Mouse (Mus musculus) midbrain, postnatal 0 days (tissue): Measurements from ENCODE around the gene Smco2. TPM values are rescaled to one million over a fixed set of nuclear protein-coding genes. Genes with fewer than 3 reads are reported as not detected.
"Not testable (repeated sequence)": the region's sequence is repeated elsewhere in the genome, so short reads cannot be mapped to it uniquely, and the experiment has no call there.

Source experiments
- ATAC-seq: fragments of 200-750 bp; cut with Nextera tagmentation; 2 replicates; pipeline ENCODE4 v1.8.0; 2017; ENCODE audit warnings: moderate number of reproducible peaks, mild to moderate bottlenecking, moderate TSS enrichment, moderate library complexity; ENCODE audit not compliant: low FRiP score
- DNase-seq: peaks from one replicate; pipeline ENCODE4 v3.0.0-alpha.2; 2015; ENCODE audit warnings: low spot score
- H3K27ac ChIP-seq: fragments of 300-500 bp; sonication (generic); 2 replicates; pipeline ENCODE4 v1.5.1; 2014; ENCODE audit warnings: low read depth, mild to moderate bottlenecking, low read length, mixed read lengths
- H3K27me3 ChIP-seq: fragments of 300-500 bp; sonication (generic); 2 replicates; pipeline ENCODE4 v1.6.1; 2014; ENCODE audit warnings: low read length, control low read depth, mixed read lengths; ENCODE audit not compliant: insufficient read depth
- H3K36me3 ChIP-seq: fragments of 300-500 bp; sonication (generic); 2 replicates; pipeline ENCODE4 v1.6.1; 2014; ENCODE audit warnings: low read length, control low read depth, mixed read lengths; ENCODE audit not compliant: insufficient read depth
- H3K4me1 ChIP-seq: fragments of 300-500 bp; sonication (generic); 2 replicates; pipeline ENCODE4 v1.6.1; 2014; ENCODE audit warnings: mild to moderate bottlenecking, control low read depth, antibody characterized with exemption, low read length, mixed read lengths; ENCODE audit not compliant: insufficient read depth
- H3K4me2 ChIP-seq: fragments of 300-500 bp; sonication (generic); 2 replicates; pipeline ENCODE4 v1.6.1; 2014; ENCODE audit warnings: low read depth, mild to moderate bottlenecking, low read length, mixed read lengths; ENCODE audit not compliant: poor library complexity, severe bottlenecking
- H3K4me3 ChIP-seq: fragments of 300-500 bp; sonication (generic); 2 replicates; pipeline ENCODE4 v1.5.1; 2014; ENCODE audit warnings: low read depth, mild to moderate bottlenecking, low read length, moderate library complexity
- H3K9ac ChIP-seq: fragments of 300-500 bp; sonication (generic); replicated peaks from 2 replicates; pipeline ENCODE4 v1.6.1; 2014; ENCODE audit warnings: mild to moderate bottlenecking, low read length, moderate library complexity, mixed read lengths; ENCODE audit not compliant: poor library complexity, severe bottlenecking
- H3K9me3 ChIP-seq: fragments of 300-500 bp; sonication (generic); 2 replicates; pipeline ENCODE4 v1.6.1; 2016; ENCODE audit warnings: low read length, control low read depth
- CTCF ChIP-seq: IDR thresholded peaks from 2 replicates; pipeline ENCODE4 v1.5.1; 2016; ENCODE audit warnings: antibody characterized with exemption, mild to moderate bottlenecking
- WGBS: fragments of 180-500 bp; shearing (Covaris S2); extraction: QIAGEN DNeasy Blood & Tissue Kit; methylation state at CpG from one replicate; pipeline ENCODE4 v1.1.7; 2014; 5-methylcytosine and 5-hydroxymethylcytosine counted together
- polyA plus RNA-seq: library from polyadenylated mRNA; unstranded; fragments of >200 nt; fragmentation: Nextera tagmentation; extraction: Ambion mirVana; gene quantifications from 2 replicates; pipeline ENCODE4 v1.2.1, GENCODE M21; 2015
- total RNA-seq: library from RNA; depleted of rRNA; stranded (reverse); fragments of >200 nt; gene quantifications from 2 replicates; pipeline ENCODE4 v1.2.3, GENCODE M21; 2014

Gene Smco2
- total and polyA plus RNA-seq, 2 experiments from 2014 or later = not detected

DNA sequence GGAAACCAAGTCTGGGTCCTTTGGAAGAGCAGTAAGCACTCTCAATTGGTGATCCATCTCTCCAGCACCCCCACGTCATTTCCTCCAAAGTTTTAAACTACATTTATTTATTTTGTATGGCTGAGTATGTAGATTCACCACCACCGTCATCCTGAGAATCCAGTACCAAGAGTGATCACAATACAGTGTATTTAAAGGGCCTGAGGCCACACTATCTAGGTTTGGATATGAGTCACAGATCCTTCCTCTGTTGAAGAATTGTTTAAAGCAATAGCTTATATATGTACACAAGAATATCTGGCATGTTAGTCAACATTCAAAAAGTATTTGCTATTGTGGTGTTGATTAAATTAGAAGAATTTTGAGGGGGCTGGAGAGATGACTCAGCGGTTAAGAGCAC, 1.6 kb upstream of the Smco2 start:
- H3K27me3 ChIP-seq = no peaks in the 10 kb centered on the region
- ATAC-seq = no peak
- H3K27ac ChIP-seq = no peak overlapping the region
- H3K4me2 ChIP-seq = no peak overlapping the region
- TF ChIP-seq CTCF = no peak
- H3K4me1 ChIP-seq = no peaks in the 10 kb centered on the region
- 91% methylated on average over 3 of the region's 3 CpGs for WGBS
- H3K4me3 ChIP-seq = no peak overlapping the region
- H3K36me3 ChIP-seq = no peaks in the 10 kb centered on the region
- no peak overlapping the region for H3K9ac ChIP-seq
- no peak for DNase-seq
- no peaks in the 10 kb centered on the region for H3K9me3 ChIP-seq

- Histone ChIP-seq H3K36me3 (no peaks in the 10 kb centered on the region), H3K4me1 (no peaks in the 10 kb centered on the region), H3K27ac (no peak overlapping the region), H3K4me3 (no peak overlapping the region), H3K27me3 (no peaks in the 10 kb centered on the region), H3K9ac (no peak overlapping the region), H3K4me2 (no peak overlapping the region), H3K9me3 (no peaks in the 10 kb centered on the region)
- ATAC-seq (no peak), DNase-seq (no peak)
- no peak for TF ChIP-seq CTCF
- WGBS = 89% methylated on average over 3 of the region's 3 CpGs
These were observed 2.0 kb downstream of the Smco2 start for GRCm38 (mm10) chr6:146851916-146852315.

DNA sequence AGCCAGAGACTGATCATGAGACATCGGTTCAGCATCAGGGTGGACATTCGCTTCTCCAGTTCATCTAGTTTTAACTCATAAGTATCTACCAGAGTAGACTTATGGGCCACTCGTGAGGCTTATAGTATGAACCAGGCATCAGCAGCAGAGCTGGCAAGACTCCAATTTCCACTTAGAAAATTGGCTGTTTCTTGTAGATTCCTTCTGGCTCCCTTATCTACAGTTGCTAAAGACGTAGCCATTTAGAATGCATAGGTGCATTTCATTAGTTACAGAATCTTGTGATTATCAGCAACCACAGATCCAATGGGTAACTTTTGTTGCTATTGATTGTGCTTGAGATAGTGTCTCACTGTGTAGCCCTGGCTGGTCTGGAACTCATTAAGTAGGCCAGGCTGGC, 2.8 kb downstream of the Smco2 start:
- Histone ChIP-seq H3K9ac (no peak overlapping the region), H3K36me3 (no peaks in the 10 kb centered on the region), H3K9me3 (no peaks in the 10 kb centered on the region), H3K4me2 (no peak overlapping the region), H3K4me1 (no peaks in the 10 kb centered on the region), H3K27ac (no peak overlapping the region), H3K27me3 (no peaks in the 10 kb centered on the region), H3K4me3 (no peak overlapping the region)
- ATAC-seq (no peak), DNase-seq (peak; percentile 19)
- no peak for TF ChIP-seq CTCF
- WGBS = 84% methylated on average over 4 of the region's 4 CpGs

GRCm38 (mm10) chr6:146855185-146855584, 5.3 kb downstream of the Smco2 start:
- Histone ChIP-seq H3K9me3 (no peaks in the 10 kb centered on the region), H3K4me1 (no peaks in the 10 kb centered on the region), H3K27me3 (no peaks in the 10 kb centered on the region), H3K9ac (no peak overlapping the region), H3K36me3 (no peaks in the 10 kb centered on the region), H3K27ac (no peak overlapping the region), H3K4me2 (no peak overlapping the region), H3K4me3 (no peak overlapping the region)
- WGBS = 97% methylated on average over 9 of the region's 9 CpGs
- ATAC-seq = peak; percentile 56; the same call in 1 of the 2 replicates
- DNase-seq = no peak
- no peak for TF ChIP-seq CTCF

DNA sequence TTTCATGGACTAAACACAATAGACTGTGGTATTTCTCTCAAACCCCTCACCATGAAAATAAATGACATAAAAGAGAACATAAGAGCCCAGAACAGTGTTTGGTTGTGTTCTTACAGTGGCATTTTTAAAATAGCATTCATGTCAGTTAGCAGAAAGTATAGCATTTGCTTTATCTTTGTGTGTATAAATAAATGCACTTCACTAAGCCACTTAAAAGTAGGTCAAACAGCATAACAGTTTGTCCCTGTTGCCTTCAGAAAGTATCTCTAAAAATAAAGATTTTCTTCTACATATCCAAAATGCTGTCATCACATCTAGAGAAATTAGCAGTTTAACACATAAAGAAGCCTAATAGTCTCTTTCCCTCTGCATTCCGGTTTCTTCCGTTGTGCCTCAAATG, 7.5 kb downstream of the Smco2 start:
- no peak overlapping the region for H3K27ac ChIP-seq
- no peak overlapping the region for H3K9ac ChIP-seq
- no peak for TF ChIP-seq CTCF
- 93% methylated on average over 2 of the region's 2 CpGs for WGBS
- no peaks in the 10 kb centered on the region for H3K9me3 ChIP-seq
- H3K36me3 ChIP-seq = no peaks in the 10 kb centered on the region
- no peak for DNase-seq
- no peak for ATAC-seq
- H3K27me3 ChIP-seq = no peaks in the 10 kb centered on the region
- no peak overlapping the region for H3K4me3 ChIP-seq
- H3K4me2 ChIP-seq = no peak overlapping the region
- H3K4me1 ChIP-seq = no peaks in the 10 kb centered on the region

DNA sequence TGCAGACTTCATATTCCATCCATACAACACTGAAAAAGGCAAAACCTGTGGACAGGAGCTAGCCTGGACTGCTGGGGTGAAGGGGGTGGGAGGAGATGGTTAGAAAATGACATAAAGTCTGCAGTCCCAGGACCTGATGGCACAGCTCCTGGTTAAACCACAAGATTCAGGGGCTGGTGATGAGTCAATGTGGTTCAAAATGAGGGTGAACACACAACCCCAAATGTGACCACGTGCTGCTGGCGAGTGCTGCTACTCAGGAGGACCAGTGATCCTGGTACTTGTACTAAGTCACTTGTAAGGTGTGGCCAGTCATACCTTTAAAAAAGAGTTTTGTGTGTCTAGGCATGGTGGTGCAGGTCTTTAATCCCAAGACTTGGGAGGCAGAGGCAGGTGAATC, 13.2 kb downstream of the Smco2 start:
- H3K36me3 ChIP-seq = no peaks in the 10 kb centered on the region
- no peak for TF ChIP-seq CTCF
- no peak for DNase-seq
- ATAC-seq = no peak
- no peaks in the 10 kb centered on the region for H3K9me3 ChIP-seq
- H3K4me3 ChIP-seq = no peak overlapping the region
- WGBS = 93% methylated on average over 2 of the region's 2 CpGs
- H3K4me1 ChIP-seq = no peaks in the 10 kb centered on the region
- no peak overlapping the region for H3K9ac ChIP-seq
- no peak overlapping the region for H3K27ac ChIP-seq
- no peak overlapping the region for H3K4me2 ChIP-seq
- no peaks in the 10 kb centered on the region for H3K27me3 ChIP-seq

GRCm38 (mm10) chr6:146864370-146864769, 14.5 kb downstream of the Smco2 start:
- H3K4me3 ChIP-seq, H3K27ac ChIP-seq: not testable (repeated sequence)
- WGBS = 98% methylated on average over 2 of the region's 5 CpGs

More at GRCm38 (mm10) chr6:146864370-146864769, 14.5 kb downstream of the Smco2 start:
- not testable (repeated sequence) for H3K9me3 ChIP-seq, H3K4me2 ChIP-seq, ATAC-seq, DNase-seq, H3K9ac ChIP-seq, H3K27me3 ChIP-seq, H3K4me1 ChIP-seq, H3K36me3 ChIP-seq
